Mouse (Mus musculus) kidney, postnatal 25 days (tissue): ENCODE results near the gene Mtfr1l.
A peak's percentile ranks its signal among the peaks of the same experiment; 100 is the strongest.

Experiments used
- DNase-seq, 2 experiments: peaks; one replicate each; pipeline ENCODE4 v3.0.0; 2021; ENCODE audit warnings: mixed read lengths in 2 of 2

Mtfr1l gene

GRCm38 (mm10) chr4:134557626-134558249 is 22.6 kb upstream of the Mtfr1l start:
- no peak for DNase-seq

- peak in 1 of 2 experiments; percentile 51 for DNase-seq
Observed at GRCm38 (mm10) chr4:134555956-134556580, 20.9 kb upstream of the Mtfr1l start.

- no peak for DNase-seq
Observed at GRCm38 (mm10) chr4:134553631-134554030, 18.4 kb upstream of the Mtfr1l start.

- DNase-seq: peak; percentile 63 to 85
Observed at GRCm38 (mm10) chr4:134551494-134552316, 16.5 kb upstream of the Mtfr1l start, which contains the start of gene Selenon. Gene Selenon, minus strand, starts transcription at chr4:134552166.

- DNase-seq: no peak
Observed at GRCm38 (mm10) chr4:134549899-134550298, 14.7 kb upstream of the Mtfr1l start.

GRCm38 (mm10) chr4:134548169-134548938 is 13.2 kb upstream of the Mtfr1l start:
- DNase-seq: no peak

GRCm38 (mm10) chr4:134546814-134547705 is 11.9 kb upstream of the Mtfr1l start:
- no peak for DNase-seq

- DNase-seq: peak; percentile 89 to 95
Observed at GRCm38 (mm10) chr4:134543261-134543660, 8.1 kb upstream of the Mtfr1l start.

- no peak for DNase-seq
Observed at GRCm38 (mm10) chr4:134542726-134543125, 7.5 kb upstream of the Mtfr1l start.

GRCm38 (mm10) chr4:134538997-134539580 is 3.9 kb upstream of the Mtfr1l start:
- DNase-seq: no peak

- DNase-seq: no peak
Observed at GRCm38 (mm10) chr4:134535787-134536151, 582 bp upstream of the Mtfr1l start.

- DNase-seq: peak; percentile 84 to 89
Observed at GRCm38 (mm10) chr4:134534124-134534886, 882 bp downstream of the Mtfr1l start.

GRCm38 (mm10) chr4:134533421-134533820 is 1.8 kb downstream of the Mtfr1l start:
- DNase-seq: no peak

GRCm38 (mm10) chr4:134532928-134533327 is 2.3 kb downstream of the Mtfr1l start:
- DNase-seq: no peak

GRCm38 (mm10) chr4:134526220-134526619 is 9.0 kb downstream of the Mtfr1l start:
- no peak for DNase-seq

GRCm38 (mm10) chr4:134525806-134526205 is 9.4 kb downstream of the Mtfr1l start:
- no peak for DNase-seq

GRCm38 (mm10) chr4:134523447-134523846 is 11.7 kb downstream of the Mtfr1l start:
- DNase-seq: no peak

- DNase-seq: no peak
Observed at GRCm38 (mm10) chr4:134519281-134519680, 15.9 kb downstream of the Mtfr1l start.

- DNase-seq: no peak
Observed at GRCm38 (mm10) chr4:134518541-134518940, 16.6 kb downstream of the Mtfr1l start.

- DNase-seq: no peak
Observed at GRCm38 (mm10) chr4:134517719-134518118, 17.5 kb downstream of the Mtfr1l start.

GRCm38 (mm10) chr4:134516981-134517380 is 18.2 kb downstream of the Mtfr1l start:
- DNase-seq: peak; percentile 46 to 76
